Mouse (Mus musculus): ENCODE results near the gene Acbd7. TPM values are rescaled to one million over a fixed set of nuclear protein-coding genes. Genes with fewer than 3 reads are reported as not detected.

The Acbd7 gene
- total RNA-seq, 2 experiments from 2014 or later = 0.59 TPM; not detected in 1

DNA sequence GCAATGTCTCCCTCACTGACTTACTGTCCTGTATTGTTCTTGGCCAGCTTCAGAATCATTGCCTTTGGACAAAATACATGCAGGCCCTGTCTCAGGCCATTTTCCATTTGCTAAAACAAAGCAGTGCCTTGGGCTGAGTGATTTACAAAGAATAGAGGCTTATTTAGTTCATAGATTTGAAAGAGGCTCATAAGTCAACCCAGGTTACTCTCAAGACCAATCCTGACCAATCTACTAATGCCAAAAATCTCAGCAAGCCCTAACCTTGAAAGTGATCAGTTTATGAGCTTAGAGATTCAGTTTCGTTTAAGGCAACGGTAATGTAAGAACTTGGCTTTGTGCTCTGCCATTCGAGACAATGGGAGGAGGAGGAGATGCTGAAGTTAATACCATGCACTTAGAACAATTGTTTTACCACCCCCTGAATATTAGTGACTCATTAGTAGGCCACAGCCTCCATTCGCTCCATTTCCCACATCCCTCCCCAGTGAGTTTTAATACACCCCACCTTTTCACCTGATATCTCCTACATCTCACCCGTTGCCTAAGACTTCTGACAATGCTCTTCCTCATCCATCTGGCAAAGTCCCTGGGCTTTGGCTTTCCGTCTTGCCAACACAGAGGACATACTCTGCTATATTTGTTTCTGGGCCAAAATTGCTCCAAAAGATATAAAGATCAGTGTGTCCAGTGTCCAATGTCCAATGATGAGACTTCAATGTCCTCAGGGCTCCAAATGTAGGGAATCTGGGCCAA is 51.3 kb downstream of the Acbd7 start:
- DNase-seq = no peak

Other genes with a start within 250 kb of the Acbd7 start
- gene Fam171a1, start 221.9 kb upstream of the Acbd7 start, total RNA-seq (2021) = 1 to 10 TPM; 3.9 to 4.7 TPM
- gene Nmt2, start 52.0 kb upstream of the Acbd7 start, total RNA-seq (2021) = 1 to 10 TPM; 8.1 to 8.5 TPM
- 1 to 10 TPM; 4.6 to 5.3 TPM for gene Rpp38, start 3.5 kb upstream of the Acbd7 start, total RNA-seq (2021)
- not detected for gene Olah, start 61.0 kb downstream of the Acbd7 start, total RNA-seq (2021)
- not detected for gene Meig1, start 86.5 kb downstream of the Acbd7 start, total RNA-seq (2021)
- 1 to 10 TPM; 1.8 to 3.0 TPM for gene Dclre1c, start 88.0 kb downstream of the Acbd7 start, total RNA-seq (2021)
- gene Suv39h2, start 138.9 kb downstream of the Acbd7 start, total RNA-seq (2021) = under 1 TPM; 0.72 to 0.84 TPM
- gene Gm45902, start 176.6 kb downstream of the Acbd7 start, total RNA-seq (2021) = under 1 TPM; 0.75 to 0.97 TPM
- gene Hspa14, start 176.6 kb downstream of the Acbd7 start, total RNA-seq (2021) = 10 to 100 TPM; 12.6 to 13.2 TPM
- gene Cdnf, start 176.9 kb downstream of the Acbd7 start, total RNA-seq (2021) = 10 to 100 TPM; 32.7 to 39.1 TPM
- gene Fam107b, start 234.3 kb downstream of the Acbd7 start, total RNA-seq (2021) = 1 to 10 TPM; 2.2 to 2.7 TPM

Data from gastrocnemius, postnatal 25 days (tissue).